Mouse (Mus musculus): Measurements from ENCODE around the gene Eea1. TPM values are rescaled to one million over a fixed set of nuclear protein-coding genes. Genes with fewer than 3 reads are reported as not detected.

The Eea1 gene
- 12.4 TPM in 2 replicates for total RNA-seq (2012; rRNA removed)

DNA sequence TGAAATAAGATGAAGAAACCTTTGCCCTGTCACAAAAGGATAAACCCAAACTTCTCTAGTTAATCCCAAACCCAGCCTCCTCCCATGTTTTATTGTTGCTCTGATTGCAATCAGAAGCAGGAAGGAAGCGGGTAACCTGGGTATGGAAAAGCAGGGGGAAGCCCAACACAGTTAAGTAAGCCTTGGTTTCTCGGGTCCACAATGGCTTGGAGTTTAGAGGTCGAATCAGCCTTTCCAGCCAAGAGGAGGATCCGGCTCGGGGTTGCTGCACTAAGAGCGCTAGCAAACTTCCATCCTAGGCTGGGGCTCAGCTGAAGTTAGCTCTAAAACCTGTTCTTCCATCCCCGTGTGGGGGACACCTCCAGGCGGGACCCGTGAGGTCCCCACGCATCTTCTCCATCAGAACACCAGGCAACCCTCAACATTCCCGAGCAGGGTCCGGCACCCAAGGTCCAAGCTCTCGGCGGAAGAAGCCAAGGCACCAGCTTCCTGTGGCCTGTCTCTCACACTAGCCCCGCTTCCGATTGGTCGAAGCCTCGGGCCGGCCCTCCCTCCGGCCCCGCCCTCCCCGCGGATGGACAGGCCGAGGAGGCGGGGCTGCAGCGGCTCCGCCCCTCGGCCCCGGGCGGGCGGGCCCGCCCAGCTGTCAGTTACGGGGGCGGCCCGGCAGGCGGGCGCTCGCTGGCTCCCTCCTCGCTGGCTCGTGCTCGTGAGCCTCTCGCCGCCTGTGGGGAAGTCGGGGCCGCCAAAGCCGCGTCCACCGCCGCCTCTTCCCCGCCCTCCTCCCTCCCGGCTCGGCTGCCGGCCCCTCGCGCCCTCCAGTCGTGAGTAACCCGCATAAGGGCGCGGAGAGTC, at the start of gene Eea1:
Eea1 (plus strand) TSS at position 605 of the 855 bp plus-strand sequence.
- Histone ChIP-seq H3K36me3 (ENCODE audit: control insufficient read depth, insufficient read depth, low read length, poor library complexity, severe bottlenecking) (no peaks in the 10 kb centered on the region), H3K4me1 (ENCODE audit: control insufficient read depth in 2 of 2, insufficient read depth in 2 of 2, low read length in 2 of 2, poor library complexity in 1 of 2) (peaks cover 0 to 3% of the 10 kb centered on the region in 2 experiments; a peak in 1 of 4 replicates), H3K27ac (ENCODE audit: insufficient read depth, low read depth, low read length, poor library complexity, severe bottlenecking) (no peak within 1 kb of the TSS), H3K9me3 (ENCODE audit: control insufficient read depth, insufficient read depth, low read depth, low read length) (no peaks in the 10 kb centered on the region), H3K9ac (ENCODE audit: insufficient read depth, low read depth, low read length, poor library complexity, severe bottlenecking) (peak within 1 kb of the TSS; percentile 76), H3K4me3 (ENCODE audit: insufficient read depth in 1 of 2, low read depth in 1 of 2, low read length in 2 of 2, poor library complexity in 1 of 2, severe bottlenecking in 1 of 2) (peak within 1 kb of the TSS; percentile 81 to 99)
- TF ChIP-seq MAFK (IDR thresholded peaks at IDR 0.05; ENCODE audit: insufficient read depth, low read depth, low read length) (no peak), ZNF384 (IDR thresholded peaks at IDR 0.05; ENCODE audit: low read depth, low read length) (no peak), HCFC1 (IDR thresholded peaks at IDR 0.05; ENCODE audit: borderline replicate concordance, insufficient read depth, low read length) (no peak), ZC3H11A (IDR thresholded peaks at IDR 0.05; ENCODE audit: borderline replicate concordance, low read depth, low read length) (no peak), CHD2 (IDR thresholded peaks at IDR 0.05; ENCODE audit: low read depth, low read length) (0 out of 2 replicates have a peak, but pooled peaks have one; percentile 34)
- DNase-seq (ENCODE audit: low read depth, low spot score), result peak; percentile 82
- in situ Hi-C loops (cut with MboI; ENCODE audit: low sequenced_read_pairs in 2 of 2, unreplicated experiment in 2 of 2), result no loop called here

DNA sequence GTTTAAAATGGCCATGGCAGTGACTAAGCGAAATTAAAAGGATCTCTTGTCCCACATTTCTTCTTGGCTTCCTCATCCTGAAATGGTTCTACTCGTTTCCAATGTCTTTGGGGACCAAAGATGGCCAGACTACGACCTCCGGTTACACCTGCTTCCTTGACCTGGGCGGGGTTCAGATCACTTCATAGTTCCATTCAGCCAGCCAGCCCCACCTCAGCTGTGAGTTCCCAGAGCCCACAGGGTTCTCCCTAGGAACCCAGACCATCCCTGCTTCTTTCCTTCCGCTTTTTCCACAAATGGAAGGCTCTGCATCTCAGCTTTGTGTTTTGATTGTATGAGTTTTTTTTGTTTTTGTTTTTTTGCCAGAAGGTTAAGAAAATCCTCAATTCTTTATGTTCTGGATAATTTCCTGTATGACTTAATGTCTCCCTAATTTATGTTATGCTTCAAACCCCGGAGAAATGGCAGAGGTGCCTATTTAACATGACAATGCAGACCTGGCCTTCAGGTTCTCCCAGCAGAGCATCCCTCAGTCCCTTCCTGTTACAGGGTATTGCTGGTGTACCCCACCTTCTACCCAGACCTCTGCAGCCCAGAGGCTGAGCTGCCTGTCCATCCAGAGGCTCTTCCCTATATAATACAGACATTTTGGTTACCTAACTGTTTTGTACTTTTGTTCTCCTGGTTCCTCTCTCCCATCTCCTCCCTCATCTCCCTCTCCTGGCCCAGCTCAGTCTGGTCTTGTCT, 49.1 kb upstream of the Eea1 start:
- Histone ChIP-seq H3K27ac (ENCODE audit: insufficient read depth, low read depth, low read length, poor library complexity, severe bottlenecking) (peak overlapping the region; percentile 95), H3K4me1 (ENCODE audit: control insufficient read depth in 2 of 2, insufficient read depth in 2 of 2, low read length in 2 of 2, poor library complexity in 1 of 2) (peaks cover 8 to 13% of the 10 kb centered on the region in 2 experiments), H3K9me3 (ENCODE audit: control insufficient read depth, insufficient read depth, low read depth, low read length) (no peaks in the 10 kb centered on the region), H3K4me3 (ENCODE audit: insufficient read depth in 1 of 2, low read depth in 1 of 2, low read length in 2 of 2, poor library complexity in 1 of 2, severe bottlenecking in 1 of 2) (peak overlapping the region in 1 of 2 experiments; percentile 14; a peak in 1 of 4 replicates), H3K36me3 (ENCODE audit: control insufficient read depth, insufficient read depth, low read length, poor library complexity, severe bottlenecking) (peaks cover 3% of the 10 kb centered on the region; the same call in 1 of the 2 replicates), H3K9ac (ENCODE audit: insufficient read depth, low read depth, low read length, poor library complexity, severe bottlenecking) (peak overlapping the region; percentile 34; the same call in 1 of the 2 replicates)
- peak; percentile 77 for DNase-seq (ENCODE audit: low read depth, low spot score)
- in situ Hi-C loops (cut with MboI; ENCODE audit: low sequenced_read_pairs in 2 of 2, unreplicated experiment in 2 of 2), result loop anchor here (10.0 to 25.0 kb wide), 2 partner anchors 329 to 337 kb away; partner anchors contain the start of gene Nudt4 (in 1 of the 2)
- TF ChIP-seq HCFC1 (IDR thresholded peaks at IDR 0.05; ENCODE audit: borderline replicate concordance, insufficient read depth, low read length), result no peak
- no peak for TF ChIP-seq ZC3H11A (IDR thresholded peaks at IDR 0.05; ENCODE audit: borderline replicate concordance, low read depth, low read length)
- TF ChIP-seq MAFK (IDR thresholded peaks at IDR 0.05; ENCODE audit: insufficient read depth, low read depth, low read length), result no peak
- TF ChIP-seq CHD2 (IDR thresholded peaks at IDR 0.05; ENCODE audit: low read depth, low read length), result no peak
- no peak for TF ChIP-seq ZNF384 (IDR thresholded peaks at IDR 0.05; ENCODE audit: low read depth, low read length)

DNA sequence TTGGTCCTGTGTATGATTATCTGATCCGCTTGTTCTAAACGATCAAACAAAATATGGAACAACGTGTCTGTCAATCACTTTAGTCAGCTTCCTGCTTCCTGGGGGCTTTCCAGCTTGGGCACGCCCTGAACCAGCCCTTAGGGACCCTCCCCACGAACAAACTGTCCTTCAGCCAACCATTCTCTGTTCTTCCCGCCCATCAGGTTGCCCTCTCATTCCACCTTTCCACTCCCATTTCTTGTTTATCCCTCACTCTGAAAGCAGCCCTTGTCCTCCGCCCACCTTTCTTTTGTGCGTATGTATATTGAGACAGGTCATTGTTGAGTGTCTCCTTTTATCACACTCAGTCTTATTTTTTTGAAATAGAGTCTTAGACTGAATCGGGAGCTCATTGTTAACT, 48.3 kb upstream of the Eea1 start:
- no peak overlapping the region for H3K9ac ChIP-seq (ENCODE audit: insufficient read depth, low read depth, low read length, poor library complexity, severe bottlenecking)
- peak overlapping the region in 1 of 2 experiments; percentile 14; a peak in 1 of 4 replicates for H3K4me3 ChIP-seq (ENCODE audit: insufficient read depth in 1 of 2, low read depth in 1 of 2, low read length in 2 of 2, poor library complexity in 1 of 2, severe bottlenecking in 1 of 2)

DNA sequence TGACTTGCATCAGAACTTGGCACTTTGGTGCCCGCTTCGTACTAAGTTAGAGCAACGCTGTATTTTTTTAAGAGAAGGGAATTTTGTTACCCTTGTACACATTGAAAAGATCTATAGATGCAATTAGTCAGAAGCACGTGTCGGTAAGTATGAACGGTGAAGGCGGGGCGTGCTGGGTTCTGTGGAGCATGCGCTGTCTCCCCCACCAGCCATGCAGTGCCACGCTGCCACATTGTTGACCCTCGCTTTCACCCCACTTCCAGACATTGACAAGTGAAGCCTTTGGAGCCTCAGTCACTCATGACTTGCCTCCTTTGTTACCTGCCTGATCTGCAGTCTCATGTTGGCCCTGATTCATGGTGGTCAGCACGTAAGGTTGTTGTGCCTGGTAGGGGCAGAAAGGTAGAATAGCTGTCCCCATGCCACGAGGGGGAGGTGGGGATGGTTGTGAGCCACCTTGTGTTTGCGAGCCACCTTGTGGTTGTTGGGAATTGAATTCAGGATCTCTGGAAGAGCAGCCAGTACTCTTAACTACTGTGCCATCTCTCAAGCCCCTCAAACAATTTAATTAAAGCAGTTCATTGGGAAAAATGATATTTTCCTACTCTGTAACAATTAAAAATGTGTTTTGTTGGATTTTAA, 47.0 kb upstream of the Eea1 start:
- in situ Hi-C loops (cut with MboI; ENCODE audit: low sequenced_read_pairs in 2 of 2, unreplicated experiment in 2 of 2), result loop anchor here (10.0 to 25.0 kb wide), 2 partner anchors 331 to 339 kb away; partner anchors contain the start of gene Nudt4 (in 1 of the 2)
- H3K27ac ChIP-seq (ENCODE audit: insufficient read depth, low read depth, low read length, poor library complexity, severe bottlenecking), result peak overlapping the region; percentile 95; the same call in 1 of the 2 replicates
- H3K36me3 ChIP-seq (ENCODE audit: control insufficient read depth, insufficient read depth, low read length, poor library complexity, severe bottlenecking), result peaks cover 3% of the 10 kb centered on the region; the same call in 1 of the 2 replicates
- H3K4me3 ChIP-seq (ENCODE audit: insufficient read depth in 1 of 2, low read depth in 1 of 2, low read length in 2 of 2, poor library complexity in 1 of 2, severe bottlenecking in 1 of 2), result peak overlapping the region in 1 of 2 experiments; percentile 18; a peak in 2 of 4 replicates
- no peaks in the 10 kb centered on the region for H3K9me3 ChIP-seq (ENCODE audit: control insufficient read depth, insufficient read depth, low read depth, low read length)
- H3K9ac ChIP-seq (ENCODE audit: insufficient read depth, low read depth, low read length, poor library complexity, severe bottlenecking), result peak overlapping the region; percentile 58; the same call in 1 of the 2 replicates
- H3K4me1 ChIP-seq (ENCODE audit: control insufficient read depth in 2 of 2, insufficient read depth in 2 of 2, low read length in 2 of 2, poor library complexity in 1 of 2), result peaks cover 7 to 13% of the 10 kb centered on the region in 2 experiments
- TF ChIP-seq ZC3H11A (IDR thresholded peaks at IDR 0.05; ENCODE audit: borderline replicate concordance, low read depth, low read length), result no peak
- TF ChIP-seq HCFC1 (IDR thresholded peaks at IDR 0.05; ENCODE audit: borderline replicate concordance, insufficient read depth, low read length), result no peak
- TF ChIP-seq ZNF384 (IDR thresholded peaks at IDR 0.05; ENCODE audit: low read depth, low read length), result no peak
- no peak for DNase-seq (ENCODE audit: low read depth, low spot score)

More for the DNA sequence above, 48.3 kb upstream of the Eea1 start:
- H3K27ac ChIP-seq (ENCODE audit: insufficient read depth, low read depth, low read length, poor library complexity, severe bottlenecking), result peak overlapping the region; percentile 95; the same call in 1 of the 2 replicates
- in situ Hi-C loops (cut with MboI; ENCODE audit: low sequenced_read_pairs in 2 of 2, unreplicated experiment in 2 of 2), result loop anchor here (10.0 to 25.0 kb wide), 2 partner anchors 330 to 337 kb away; partner anchors contain the start of gene Nudt4 (in 1 of the 2)
- peaks cover 7 to 13% of the 10 kb centered on the region in 2 experiments for H3K4me1 ChIP-seq (ENCODE audit: control insufficient read depth in 2 of 2, insufficient read depth in 2 of 2, low read length in 2 of 2, poor library complexity in 1 of 2)
- H3K36me3 ChIP-seq (ENCODE audit: control insufficient read depth, insufficient read depth, low read length, poor library complexity, severe bottlenecking), result peaks cover 3% of the 10 kb centered on the region; the same call in 1 of the 2 replicates
- peak; percentile 81 for DNase-seq (ENCODE audit: low read depth, low spot score)
- TF ChIP-seq MAFK (IDR thresholded peaks at IDR 0.05; ENCODE audit: insufficient read depth, low read depth, low read length) (no peak), CHD2 (IDR thresholded peaks at IDR 0.05; ENCODE audit: low read depth, low read length) (peak; percentile 20; the same call in 1 of the 2 replicates), ZNF384 (IDR thresholded peaks at IDR 0.05; ENCODE audit: low read depth, low read length) (peak; percentile 69)
- no peaks in the 10 kb centered on the region for H3K9me3 ChIP-seq (ENCODE audit: control insufficient read depth, insufficient read depth, low read depth, low read length)

Data from ES-E14 (cell line).